Mouse (Mus musculus): Measurements from ENCODE around the gene Akap8l.

DNA sequence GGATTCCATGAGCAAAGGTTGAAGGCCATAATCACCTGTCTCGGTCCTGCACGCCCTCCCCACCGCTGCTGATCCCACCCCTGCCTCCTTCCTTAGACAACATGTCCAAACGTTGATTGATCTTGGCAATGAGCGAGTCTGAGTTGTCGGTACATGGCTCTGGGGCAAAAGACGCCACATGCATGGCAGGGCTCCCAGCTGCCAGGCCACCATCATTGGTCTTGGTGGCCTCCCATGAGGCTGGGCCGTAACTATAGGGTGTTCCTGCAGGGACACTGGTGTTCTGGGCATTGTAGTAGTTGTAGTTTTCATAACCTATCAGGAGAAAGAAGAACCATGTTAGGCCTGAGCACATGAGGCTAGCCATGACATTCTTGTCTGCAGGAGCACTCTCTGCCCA lies 33.4 kb downstream of the Akap8l start:
- no peak for TF ChIP-seq POLR2A (IDR thresholded peaks at IDR 0.05; ENCODE audit: low read depth, low read length)
- no peak for TF ChIP-seq CTCF (IDR thresholded peaks at IDR 0.05; ENCODE audit: extremely low read depth, insufficient read length, insufficient replicate concordance, low read depth, low read length)

Data from small intestine, adult 2 months (tissue).